Mouse (Mus musculus) embryonic facial prominence, embryonic 13.5 days (tissue): ENCODE results near the gene Gm26920. TPM values are rescaled to one million over a fixed set of nuclear protein-coding genes. Genes with fewer than 3 reads are reported as not detected.

Experiments used
- ATAC-seq: fragments of 200-750 bp; cut with Nextera tagmentation; 2 replicates; pipeline ENCODE4 v1.8.0; 2017; ENCODE audit warnings: low read depth; ENCODE audit not compliant: insufficient number of reproducible peaks, insufficient read depth, low FRiP score, low TSS enrichment
- H3K27ac ChIP-seq: fragments of 300-500 bp; sonication (generic); 2 replicates; pipeline ENCODE4 v1.5.1; 2015; ENCODE audit warnings: moderate library complexity, mild to moderate bottlenecking, inconsistent platforms
- H3K27me3 ChIP-seq: fragments of 300-500 bp; sonication (generic); 2 replicates; pipeline ENCODE4 v1.6.1; 2015; ENCODE audit warnings: mild to moderate bottlenecking, inconsistent platforms
- H3K36me3 ChIP-seq: fragments of 300-500 bp; sonication (generic); 2 replicates; pipeline ENCODE4 v1.6.1; 2015; ENCODE audit warnings: mild to moderate bottlenecking, inconsistent platforms
- H3K4me1 ChIP-seq: fragments of 300-500 bp; sonication (generic); 2 replicates; pipeline ENCODE4 v1.6.1; 2015; ENCODE audit warnings: inconsistent platforms
- H3K4me2 ChIP-seq: fragments of 300-500 bp; sonication (generic); 2 replicates; pipeline ENCODE4 v1.6.1; 2015; ENCODE audit warnings: moderate library complexity, mild to moderate bottlenecking, inconsistent platforms
- H3K4me3 ChIP-seq: fragments of 300-500 bp; sonication (generic); 2 replicates; pipeline ENCODE4 v1.5.1; 2015; ENCODE audit warnings: mild to moderate bottlenecking, inconsistent platforms
- H3K9ac ChIP-seq: fragments of 300-500 bp; sonication (generic); 2 replicates; pipeline ENCODE4 v1.6.1; 2015; ENCODE audit warnings: mild to moderate bottlenecking, inconsistent platforms
- H3K9me3 ChIP-seq: fragments of 300-500 bp; sonication (generic); 2 replicates; pipeline ENCODE4 v1.6.1; 2016; ENCODE audit warnings: inconsistent platforms
- WGBS: fragments of 180-500 bp; shearing (Covaris S2); methylation state at CpG from one replicate; pipeline ENCODE4 v1.1.7; 2015; ENCODE audit warnings: mixed read lengths; 5-methylcytosine and 5-hydroxymethylcytosine counted together
- microRNA-seq: library from miRNA; unstranded; fragments of <30 nt; microRNA quantifications from one replicate; pipeline ENCODE4, GENCODE M21; 2016
- polyA plus RNA-seq: library from polyadenylated mRNA; unstranded; fragments of >200 nt; fragmentation: Nextera tagmentation; extraction: Ambion mirVana; gene quantifications from 2 replicates; pipeline ENCODE4 v1.2.1, GENCODE M21; 2015

Gene Gm26920
- polyA plus RNA-seq, 1 experiment from 2014 or later = 1.2 TPM

DNA sequence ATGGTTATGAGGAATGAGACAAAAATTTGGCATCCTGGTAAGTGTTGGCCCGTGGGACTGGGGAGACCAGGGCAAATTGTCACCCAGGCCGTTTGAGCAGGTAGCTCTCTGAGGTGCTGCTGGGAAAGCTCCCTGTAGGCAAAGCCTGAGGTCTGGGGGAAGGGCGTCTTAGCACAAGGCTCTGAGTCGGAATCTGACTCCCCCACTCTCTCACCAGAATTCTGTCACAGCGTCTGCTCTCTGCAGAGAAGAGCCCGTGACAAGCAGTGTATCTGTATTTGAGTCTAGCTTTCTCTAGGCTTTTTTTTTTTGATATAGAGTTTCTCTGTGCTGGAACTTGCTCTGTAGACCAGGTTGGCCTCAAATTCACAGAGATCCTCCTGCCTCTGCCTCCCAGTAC lies 73.0 kb downstream of the Gm26920 start:
- Histone ChIP-seq H3K27me3 (no peaks in the 10 kb centered on the region), H3K36me3 (peaks cover 83% of the 10 kb centered on the region), H3K9ac (no peak overlapping the region), H3K4me1 (no peaks in the 10 kb centered on the region), H3K4me2 (no peak overlapping the region), H3K9me3 (no peaks in the 10 kb centered on the region), H3K27ac (no peak overlapping the region), H3K4me3 (no peak overlapping the region)
- no peak for ATAC-seq
- 89% methylated on average over 6 of the region's 6 CpGs for WGBS

DNA sequence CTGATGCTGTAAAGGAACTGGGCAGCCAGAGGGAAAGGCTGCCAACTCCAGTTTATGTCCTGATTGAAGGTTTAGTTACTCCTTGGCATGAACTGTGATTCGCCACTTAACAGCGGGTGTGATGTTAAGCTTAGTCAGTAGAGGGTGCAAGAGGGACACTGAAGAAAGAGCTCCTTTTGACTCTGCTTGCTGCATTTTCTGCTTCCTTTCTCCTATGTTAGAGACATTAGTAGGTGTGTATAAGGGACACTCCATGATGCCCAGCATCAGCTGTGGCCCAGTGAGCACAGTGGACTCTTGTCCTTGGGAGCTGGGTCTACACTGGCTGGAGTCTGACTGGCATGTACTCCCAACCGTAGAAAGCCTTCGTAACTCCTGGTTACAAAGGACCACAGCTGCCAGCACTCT lies 77.2 kb downstream of the Gm26920 start:
- no peak overlapping the region for H3K9ac ChIP-seq
- H3K27me3 ChIP-seq = no peaks in the 10 kb centered on the region
- H3K27ac ChIP-seq = no peak overlapping the region
- H3K36me3 ChIP-seq = peaks cover 52% of the 10 kb centered on the region
- H3K9me3 ChIP-seq = no peaks in the 10 kb centered on the region
- no peak overlapping the region for H3K4me2 ChIP-seq
- H3K4me3 ChIP-seq = no peak overlapping the region
- ATAC-seq = no peak
- peaks cover 37% of the 10 kb centered on the region for H3K4me1 ChIP-seq
- 77% methylated on average over 4 of the region's 4 CpGs for WGBS

DNA sequence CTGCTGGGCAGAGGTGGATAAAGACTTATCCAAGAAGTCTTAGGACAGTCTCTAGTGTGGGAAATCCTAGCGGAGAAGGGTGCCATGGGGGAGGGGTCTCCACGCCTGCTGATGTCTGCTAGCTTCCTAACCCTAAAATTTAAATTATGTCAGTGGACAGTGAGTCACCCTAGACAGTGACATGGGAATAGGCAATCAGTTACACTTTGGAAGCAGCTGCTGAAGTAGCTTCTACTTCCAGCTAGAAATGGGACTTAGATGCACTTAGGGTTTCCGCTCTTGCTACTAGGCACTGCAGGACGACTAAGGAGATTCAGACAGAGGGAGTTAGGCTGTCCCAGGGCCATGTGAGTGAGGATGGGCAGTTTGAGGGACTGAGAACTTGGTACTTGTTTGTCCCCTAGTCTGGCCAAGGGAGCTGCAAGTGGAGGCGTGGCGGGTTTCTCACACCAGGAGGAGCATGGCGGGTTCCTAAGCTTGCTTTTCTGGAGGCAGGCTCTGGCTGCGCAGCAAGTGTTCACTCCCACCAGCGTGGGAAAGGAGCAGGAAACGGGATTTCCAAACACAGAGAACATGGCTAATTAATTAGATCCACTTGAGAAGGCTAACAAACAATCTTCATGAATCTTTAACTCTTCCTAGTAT lies 79.5 kb downstream of the Gm26920 start:
- Histone ChIP-seq H3K4me1 (peaks cover 46% of the 10 kb centered on the region), H3K27me3 (no peaks in the 10 kb centered on the region), H3K36me3 (peaks cover 38% of the 10 kb centered on the region), H3K4me3 (no peak overlapping the region), H3K4me2 (no peak overlapping the region), H3K9ac (no peak overlapping the region), H3K27ac (no peak overlapping the region), H3K9me3 (no peaks in the 10 kb centered on the region)
- ATAC-seq = no peak
- WGBS = 60% methylated on average over 10 of the region's 10 CpGs

DNA sequence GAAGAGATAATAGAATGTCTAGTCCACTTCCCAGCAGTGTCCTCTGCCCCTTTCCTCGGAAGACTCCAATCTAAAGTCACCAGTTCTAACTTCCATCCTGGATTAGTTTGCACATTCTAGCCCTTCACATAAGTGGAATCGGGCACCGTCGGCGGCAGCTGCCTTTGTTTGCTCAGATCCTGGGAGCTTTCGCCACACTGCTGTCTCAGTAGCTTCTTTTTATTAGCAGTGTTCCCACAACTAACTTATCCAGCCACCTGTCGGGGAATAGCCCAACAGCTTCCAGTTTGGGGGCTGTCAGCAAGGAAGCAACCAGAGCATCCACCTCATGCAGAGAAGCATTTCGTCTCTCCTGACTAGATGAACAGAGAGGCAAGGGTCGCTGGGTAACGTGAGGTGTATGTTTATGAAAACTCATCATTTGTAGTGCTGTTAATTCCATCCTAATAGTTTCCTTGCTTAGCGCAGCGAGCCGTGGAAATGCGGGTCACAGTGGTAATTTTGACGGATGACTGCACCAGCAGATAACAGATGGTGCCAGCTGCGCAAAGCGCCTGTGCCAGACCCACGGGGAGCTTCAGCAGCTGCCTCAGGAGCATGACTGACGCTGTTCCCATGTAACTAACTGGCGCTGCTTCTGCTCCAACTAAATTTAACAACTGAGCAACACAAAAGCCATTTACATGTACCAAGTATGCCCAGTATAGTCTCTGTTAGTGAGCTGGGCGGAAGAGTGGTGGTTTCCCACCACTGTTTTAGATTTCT lies 80.7 kb downstream of the Gm26920 start:
- Histone ChIP-seq H3K9ac (peak overlapping the region; percentile 44; the same call in 1 of the 2 replicates), H3K36me3 (peaks cover 35% of the 10 kb centered on the region), H3K27ac (peak overlapping the region; percentile 87), H3K27me3 (no peaks in the 10 kb centered on the region), H3K4me2 (0 out of 2 replicates have a peak overlapping the region, but pooled peaks have one; percentile 16), H3K4me3 (no peak overlapping the region), H3K9me3 (no peaks in the 10 kb centered on the region), H3K4me1 (peaks cover 46% of the 10 kb centered on the region)
- no peak for ATAC-seq
- 57% methylated on average over 21 of the region's 21 CpGs for WGBS

DNA sequence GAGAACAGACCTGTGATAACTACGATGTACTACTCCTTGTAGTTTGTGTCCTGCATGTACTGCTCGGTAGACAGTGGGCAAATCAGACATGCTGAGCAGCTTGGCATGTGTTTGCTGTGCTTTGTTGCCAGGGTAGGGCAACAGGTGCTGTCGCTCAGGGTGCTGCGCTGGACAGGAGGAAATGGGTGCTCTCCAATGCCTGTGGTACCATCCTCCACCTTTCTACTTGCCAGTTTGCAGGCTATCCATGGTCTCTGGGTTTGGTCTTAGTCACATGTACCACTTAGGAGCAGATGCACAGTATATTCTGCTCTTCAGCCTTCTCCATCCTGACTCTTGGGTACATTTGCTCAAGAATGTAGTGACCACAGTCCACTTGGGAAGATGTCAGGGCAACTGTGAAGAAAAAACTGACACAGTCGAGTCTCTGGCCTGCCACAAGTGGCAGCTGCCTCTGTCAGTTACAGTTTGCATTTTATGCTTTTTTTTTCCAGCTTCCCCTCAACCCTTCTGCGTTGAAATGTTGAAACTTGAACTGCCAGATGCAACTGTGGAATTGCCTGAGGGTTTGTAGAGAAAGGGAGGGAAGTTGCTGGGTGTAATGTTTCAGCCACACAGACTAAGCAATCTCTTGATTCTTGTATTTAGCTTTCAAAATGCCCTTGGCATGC lies 82.1 kb downstream of the Gm26920 start:
- WGBS = 43% methylated on average over 6 of the region's 6 CpGs
- Histone ChIP-seq H3K4me1 (peaks cover 46% of the 10 kb centered on the region), H3K27me3 (no peaks in the 10 kb centered on the region), H3K4me2 (peak overlapping the region; percentile 14), H3K36me3 (peaks cover 25% of the 10 kb centered on the region), H3K9me3 (no peaks in the 10 kb centered on the region), H3K27ac (peak overlapping the region; percentile 87), H3K4me3 (no peak overlapping the region), H3K9ac (peak overlapping the region; percentile 51)
- ATAC-seq = no peak

DNA sequence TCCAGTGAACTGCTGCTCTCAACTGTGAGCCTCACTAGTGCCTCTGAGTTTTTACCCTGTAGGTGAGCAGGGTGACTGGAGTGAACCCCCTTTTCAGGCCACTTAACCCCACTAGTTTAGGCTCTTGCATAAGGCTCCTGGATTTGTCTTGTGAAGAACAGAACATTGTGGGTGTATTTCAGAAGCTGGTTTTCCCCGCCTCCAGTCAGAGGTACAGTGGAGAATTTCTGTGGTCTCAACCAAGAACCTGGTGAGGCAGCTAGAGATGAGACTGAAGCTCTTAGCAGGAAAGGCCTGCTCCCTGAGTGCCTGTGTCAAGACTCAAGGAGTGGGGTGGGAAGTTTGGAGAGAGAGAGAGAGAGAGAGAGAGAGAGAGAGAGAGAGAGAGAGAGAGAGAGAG lies 82.6 kb downstream of the Gm26920 start:
- Histone ChIP-seq H3K4me3 (no peak overlapping the region), H3K4me1 (peaks cover 46% of the 10 kb centered on the region), H3K27me3 (no peaks in the 10 kb centered on the region), H3K9me3 (no peaks in the 10 kb centered on the region), H3K36me3 (peaks cover 27% of the 10 kb centered on the region), H3K27ac (peak overlapping the region; percentile 87), H3K4me2 (no peak overlapping the region; the same call in 1 of the 2 replicates), H3K9ac (peak overlapping the region; percentile 27; the same call in 1 of the 2 replicates)
- WGBS = 70% methylated on average over 1 of the region's 1 CpGs
- ATAC-seq = no peak

Small RNAs within 50 kb of the gene (microRNA-seq; reads per million reads assigned to microRNA genes)
- not detected for gene Gm23368

Other genes with a start within 250 kb of the Gm26920 start
- gene Zfp940, start 236.7 kb downstream of the Gm26920 start, polyA plus RNA-seq = 6.3 and 7.4 TPM in 2 replicates
- 9.3 and 11.7 TPM in 2 replicates for gene Zfp420, start 230.4 kb downstream of the Gm26920 start, polyA plus RNA-seq
- 12.5 and 13.8 TPM in 2 replicates for gene Zfp27, start 183.8 kb downstream of the Gm26920 start, polyA plus RNA-seq
- gene Zfp383, start 182.2 kb downstream of the Gm26920 start, polyA plus RNA-seq = 6.0 and 8.2 TPM in 2 replicates
- gene Zfp74, start 136.3 kb downstream of the Gm26920 start, polyA plus RNA-seq = 14.9 and 16.0 TPM in 2 replicates
- 13.3 and 17.5 TPM in 2 replicates for gene Zfp568, start 106.5 kb downstream of the Gm26920 start, polyA plus RNA-seq
- gene Zfp14, start 39.0 kb downstream of the Gm26920 start, polyA plus RNA-seq = 5.5 and 7.1 TPM in 2 replicates
- gene Zfp82, start 17.5 kb downstream of the Gm26920 start, polyA plus RNA-seq = 8.3 and 10.8 TPM in 2 replicates
- 14.5 and 18.7 TPM in 2 replicates for gene Zfp566, start 117 bp upstream of the Gm26920 start, polyA plus RNA-seq
- gene Zfp260, start 4.4 kb upstream of the Gm26920 start, polyA plus RNA-seq = 149 and 151 TPM in 2 replicates
- gene Zfp382, start 31.5 kb upstream of the Gm26920 start, polyA plus RNA-seq = 11.3 and 19.2 TPM in 2 replicates
- 23.7 and 24.2 TPM in 2 replicates for gene Zfp146, start 79.3 kb upstream of the Gm26920 start, polyA plus RNA-seq
- gene Cox7a1, start 93.7 kb upstream of the Gm26920 start, polyA plus RNA-seq = 3.7 and 4.7 TPM in 2 replicates
- gene Capns1, start 108.4 kb upstream of the Gm26920 start, polyA plus RNA-seq = 92.0 and 110 TPM in 2 replicates
- gene Polr2i, start 141.5 kb upstream of the Gm26920 start, polyA plus RNA-seq = 180 and 201 TPM in 2 replicates
- 213 and 214 TPM in 2 replicates for gene Tbcb, start 141.9 kb upstream of the Gm26920 start, polyA plus RNA-seq
- gene Ovol3, start 145.3 kb upstream of the Gm26920 start, polyA plus RNA-seq = 0.30 TPM in 1 of 2 replicates, not detected in the other
- 0.15 and 0.59 TPM in 2 replicates for gene Thap8, start 189.7 kb upstream of the Gm26920 start, polyA plus RNA-seq
- gene Wdr62, start 190.0 kb upstream of the Gm26920 start, polyA plus RNA-seq = 6.4 and 8.3 TPM in 2 replicates
- 60.7 and 61.0 TPM in 2 replicates for gene Clip3, start 201.3 kb upstream of the Gm26920 start, polyA plus RNA-seq
- 91.8 and 104 TPM in 2 replicates for gene Alkbh6, start 218.3 kb upstream of the Gm26920 start, polyA plus RNA-seq
- 54.6 and 59.4 TPM in 2 replicates for gene Syne4, start 224.4 kb upstream of the Gm26920 start, polyA plus RNA-seq
- gene E130208F15Rik, start 231.3 kb upstream of the Gm26920 start, polyA plus RNA-seq = 5.1 TPM in 1 of 2 replicates, not detected in the other
- gene Sdhaf1, start 233.5 kb upstream of the Gm26920 start, polyA plus RNA-seq = 19.2 and 22.5 TPM in 2 replicates